Mouse (Mus musculus): ENCODE results near the gene Catip.
A peak's percentile ranks its signal among the peaks of the same experiment; 100 is the strongest.
"Not testable (repeated sequence)": the region's sequence is repeated elsewhere in the genome, so short reads cannot be mapped to it uniquely, and the experiment has no call there.

Catip gene

DNA sequence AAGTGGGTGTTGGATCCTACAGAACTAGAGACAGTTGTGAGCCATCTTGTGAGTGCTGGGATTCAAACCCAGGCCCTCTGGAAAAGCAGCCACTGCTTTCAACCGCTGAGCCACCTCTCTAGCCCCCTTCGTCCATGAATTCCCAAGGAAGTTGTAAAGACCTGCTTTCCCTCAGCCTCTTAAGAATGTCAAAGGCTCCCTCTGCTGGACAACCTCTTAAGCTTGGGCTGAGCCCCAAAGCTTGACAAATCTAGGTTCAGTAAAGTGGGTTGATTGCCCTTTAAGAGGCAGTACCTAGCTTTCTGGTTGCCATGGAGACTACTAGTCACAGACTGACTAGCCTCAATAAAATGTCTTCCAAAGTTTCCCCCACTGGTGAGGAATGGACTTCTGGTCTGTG, at the start of gene Catip:
Gene Catip (plus strand): TSS at position 297 of the 400 bp plus-strand sequence.
- DNase-seq = peak; percentile 85

DNA sequence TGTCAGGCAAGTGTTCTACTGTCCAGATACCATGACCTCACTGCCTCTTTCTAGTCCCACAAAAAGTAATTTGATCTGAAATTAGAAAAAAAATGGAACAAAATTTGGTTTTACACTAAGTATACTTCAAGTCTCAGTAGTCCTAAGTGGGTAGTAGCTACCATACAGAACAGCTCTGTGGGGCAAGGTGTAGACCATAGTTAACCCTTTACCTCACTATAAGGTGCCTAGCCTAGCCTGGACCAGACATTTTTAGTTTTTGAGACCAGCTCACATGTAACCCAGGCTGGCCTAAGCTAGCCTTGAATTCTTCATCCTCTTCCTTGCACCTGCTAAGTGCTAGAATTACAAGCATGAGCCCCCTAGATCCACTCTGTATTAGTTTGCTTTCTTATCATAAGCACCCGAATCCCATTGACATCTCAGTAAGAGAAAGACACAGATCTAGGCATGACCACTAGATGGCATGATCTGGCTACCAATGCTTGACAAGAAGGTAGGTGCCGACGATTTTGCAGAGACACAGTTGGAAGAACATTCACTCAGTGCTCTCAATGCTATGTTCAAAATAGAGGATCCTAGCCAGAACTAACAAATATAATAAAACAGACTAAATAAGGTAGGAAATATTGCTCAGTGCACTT, 48.7 kb upstream of the Catip start:
- DNase-seq = peak; percentile 87

DNA sequence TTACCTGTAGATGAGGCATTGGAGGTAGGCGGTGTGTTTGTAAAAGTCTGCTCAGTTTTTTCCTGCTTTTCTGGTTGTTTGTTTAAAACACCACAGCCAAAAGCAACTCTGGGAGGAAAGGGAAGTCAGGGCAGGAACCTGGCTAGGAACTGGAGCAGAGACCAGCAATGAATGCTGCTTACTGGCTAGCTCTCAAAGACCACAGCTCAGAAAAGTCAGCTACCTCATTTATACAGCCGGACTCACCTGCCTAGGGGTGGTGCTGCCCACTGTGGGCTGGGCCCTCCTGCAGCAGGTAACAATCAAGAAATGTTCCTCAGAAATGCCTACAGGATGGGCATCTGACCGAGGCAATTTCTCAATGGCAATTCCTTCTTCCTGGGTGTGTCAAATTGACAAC, 47.1 kb upstream of the Catip start:
- DNase-seq = no peak

DNA sequence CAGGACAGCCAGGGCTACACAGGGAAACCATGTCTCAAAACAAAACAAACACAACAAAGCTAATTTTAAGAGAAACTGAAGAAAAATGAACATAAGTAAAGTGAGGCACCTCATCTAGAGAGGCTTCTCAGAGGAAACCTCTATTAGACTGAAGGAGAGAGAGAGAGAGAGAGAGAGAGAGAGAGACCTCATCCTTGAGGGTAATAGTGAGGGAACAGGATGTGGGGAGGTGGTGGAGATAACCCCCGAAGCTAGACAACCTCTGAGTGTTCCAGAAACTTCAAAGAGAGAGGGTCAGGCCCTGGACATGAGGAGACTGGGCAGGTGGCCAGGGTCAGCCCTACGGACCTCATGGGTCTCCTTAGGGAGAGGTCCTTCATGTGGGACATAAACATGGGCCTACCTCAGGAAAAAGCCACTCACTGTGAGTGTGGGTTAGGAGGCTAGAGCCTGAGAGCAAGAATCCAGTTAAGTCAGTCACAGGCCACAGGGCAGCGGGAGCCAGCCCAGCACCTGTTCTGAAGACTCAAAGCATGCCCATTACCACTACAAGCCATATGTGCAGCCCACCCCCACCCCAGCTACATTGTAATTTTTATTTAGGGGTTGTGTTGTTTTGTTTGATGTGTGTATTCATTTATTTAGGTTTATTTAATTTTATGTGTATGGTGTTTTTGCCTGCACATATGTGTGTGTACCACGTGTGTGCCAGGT, 45.6 kb upstream of the Catip start:
- DNase-seq = no peak

DNA sequence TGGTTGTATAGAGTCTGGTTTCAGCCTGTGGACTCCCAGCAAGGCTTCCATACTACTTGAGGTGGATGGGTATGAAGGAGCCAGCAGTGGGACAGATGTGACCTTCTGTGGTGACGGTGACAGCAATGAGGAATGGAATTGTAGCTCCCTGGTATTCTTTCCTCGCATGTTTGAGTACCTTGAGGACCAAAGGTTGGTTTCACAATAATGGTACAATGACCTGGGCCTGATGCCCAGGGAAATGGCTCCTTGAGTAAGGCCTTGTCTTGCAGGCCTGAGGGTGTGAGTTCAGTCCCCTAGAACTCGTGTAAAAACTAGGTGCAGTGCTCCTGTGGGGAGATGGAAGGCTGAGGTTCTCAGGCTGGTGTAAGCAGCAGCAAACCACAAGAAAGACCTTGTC, 43.2 kb upstream of the Catip start:
- DNase-seq = no peak

DNA sequence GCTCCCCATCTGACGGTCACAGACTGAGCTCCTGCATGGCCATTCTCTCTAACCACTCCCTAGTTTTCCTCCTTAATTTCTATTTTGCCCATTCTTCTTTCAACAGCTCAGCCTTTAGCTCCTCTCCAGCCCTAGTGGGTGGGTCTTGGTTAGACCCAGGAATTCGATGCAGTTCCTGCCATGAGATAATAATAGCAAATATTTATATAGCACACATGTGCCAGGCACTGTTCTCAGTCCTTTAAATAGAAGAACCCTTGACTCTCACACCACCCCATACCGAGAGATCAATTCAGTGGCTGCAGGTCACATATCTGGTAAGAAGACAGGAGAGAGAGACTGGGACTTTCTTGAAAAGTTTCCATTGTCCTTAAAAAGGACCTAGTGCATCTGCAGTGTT, 40.5 kb upstream of the Catip start:
- no peak for DNase-seq

DNA sequence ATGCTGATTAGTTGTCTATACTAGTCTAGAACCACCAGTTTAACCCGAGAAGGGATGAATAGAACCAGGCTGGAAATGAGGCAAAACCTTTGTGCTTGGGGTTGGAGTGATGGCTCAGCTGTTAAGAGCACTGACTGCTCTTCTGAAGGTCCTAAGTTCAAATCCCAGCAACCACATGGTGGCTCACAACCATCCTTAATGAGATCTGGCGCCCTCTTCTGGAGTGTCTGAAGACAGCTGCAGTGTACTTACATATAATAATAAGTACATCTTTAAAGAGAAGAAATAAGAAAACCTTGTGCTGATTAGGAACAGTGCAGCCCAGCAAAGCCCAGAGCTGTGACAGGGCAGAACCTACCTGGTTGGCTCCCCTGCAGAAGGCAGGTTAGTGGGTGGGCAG, 35.0 kb upstream of the Catip start:
- DNase-seq = not testable (repeated sequence)

DNA sequence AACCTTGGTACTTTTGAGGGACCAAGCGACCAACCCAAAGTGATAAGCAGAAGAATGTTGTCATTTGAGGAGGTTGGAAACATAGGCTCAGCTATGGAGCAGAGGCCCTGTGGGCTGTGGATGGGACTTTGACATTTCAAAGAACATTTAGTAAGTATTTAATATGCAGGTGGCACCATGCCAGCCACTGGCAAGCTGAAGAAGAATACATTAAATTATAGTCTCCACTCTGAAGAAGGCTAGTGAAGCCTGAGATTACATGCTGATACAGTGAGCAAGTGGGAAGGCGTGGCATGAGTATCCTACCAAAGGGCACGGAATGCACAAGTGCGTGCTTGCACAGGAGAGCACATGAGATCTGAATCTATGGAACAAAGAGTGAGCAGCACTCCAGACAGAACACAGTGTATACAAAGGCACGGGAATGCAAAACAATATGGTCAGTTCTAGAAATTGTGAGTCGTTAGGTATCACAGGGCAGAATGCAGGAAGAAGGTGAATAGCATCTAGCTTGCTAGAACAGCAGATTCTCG, 31.9 kb upstream of the Catip start:
- peak; percentile 64 for DNase-seq

DNA sequence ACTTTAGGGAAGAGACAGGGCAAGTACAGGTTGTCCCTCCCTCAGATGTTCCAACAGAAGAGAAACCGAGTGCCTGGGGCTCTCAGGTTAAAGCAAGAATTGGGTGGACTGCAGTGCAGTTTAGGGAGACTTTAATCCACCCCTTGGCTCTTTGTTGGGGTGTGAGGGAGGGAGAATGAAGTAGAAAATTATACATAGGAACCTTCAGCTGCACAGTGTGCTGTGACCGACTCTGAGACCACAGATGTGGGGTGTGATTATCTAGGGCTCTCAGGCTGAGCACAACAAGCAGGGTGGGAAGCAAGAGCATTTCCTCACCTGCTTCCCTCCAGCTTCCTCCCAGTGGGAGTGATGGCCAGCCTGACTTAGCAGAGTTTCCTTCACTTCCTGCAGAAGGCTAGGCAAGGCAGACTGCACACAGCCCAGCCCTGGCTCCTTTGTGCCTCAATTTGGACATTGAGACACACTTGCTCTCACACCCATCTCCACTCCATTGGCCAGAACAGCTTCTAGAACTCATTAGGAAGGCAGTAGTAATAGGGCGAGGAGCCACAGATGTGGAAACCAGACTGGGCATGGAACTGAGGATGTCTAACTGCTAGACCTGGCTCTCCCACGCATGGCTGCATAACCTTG, 30.7 kb upstream of the Catip start:
- DNase-seq = peak; percentile 53

DNA sequence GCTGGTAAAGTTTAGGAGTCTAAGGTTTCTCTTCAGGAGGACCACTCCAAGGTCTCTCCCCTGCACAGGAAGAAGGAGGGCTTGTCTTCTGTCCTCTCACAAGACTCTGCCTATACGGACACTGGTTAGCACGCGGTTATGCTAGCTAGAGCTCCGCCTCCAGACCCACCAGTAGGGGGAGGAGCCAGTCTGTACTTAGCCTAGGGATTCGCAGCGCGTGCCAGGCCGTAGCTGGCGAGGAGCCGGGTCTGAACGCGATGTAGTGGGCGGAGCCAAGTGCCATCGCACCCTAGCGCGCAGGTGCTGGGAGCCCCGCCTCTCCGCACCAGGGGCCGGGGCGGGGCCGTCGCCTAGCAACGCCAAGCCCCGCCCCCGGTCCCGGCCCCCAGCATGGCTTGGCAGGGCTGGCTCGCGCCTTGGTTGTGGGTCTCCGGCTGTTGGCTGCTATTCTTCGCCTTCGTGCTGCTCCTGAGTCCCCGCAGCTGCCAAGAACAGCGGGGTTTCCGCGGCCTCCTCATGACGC, 29.6 kb upstream of the Catip start:
- DNase-seq = peak; percentile 99

DNA sequence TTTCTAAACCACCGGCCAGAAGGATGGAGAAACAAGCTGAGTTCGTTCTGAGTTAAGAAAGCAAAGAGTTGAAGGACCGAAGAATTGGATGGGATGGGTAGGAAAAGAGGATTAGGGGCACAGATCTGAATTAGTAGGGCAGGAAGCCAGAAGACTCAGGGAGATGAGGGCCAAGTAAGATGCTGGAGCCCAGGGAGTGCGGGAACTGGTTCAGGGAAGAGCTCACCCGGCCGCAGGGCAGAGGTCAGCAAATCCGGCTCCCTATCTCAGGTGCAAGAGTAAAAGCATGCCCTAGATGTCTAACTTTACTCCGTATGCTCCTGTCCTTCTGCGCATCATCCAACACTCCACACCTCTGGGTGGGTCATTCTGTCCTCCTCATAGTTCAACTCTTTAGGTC, 29.0 kb upstream of the Catip start:
- DNase-seq = no peak

DNA sequence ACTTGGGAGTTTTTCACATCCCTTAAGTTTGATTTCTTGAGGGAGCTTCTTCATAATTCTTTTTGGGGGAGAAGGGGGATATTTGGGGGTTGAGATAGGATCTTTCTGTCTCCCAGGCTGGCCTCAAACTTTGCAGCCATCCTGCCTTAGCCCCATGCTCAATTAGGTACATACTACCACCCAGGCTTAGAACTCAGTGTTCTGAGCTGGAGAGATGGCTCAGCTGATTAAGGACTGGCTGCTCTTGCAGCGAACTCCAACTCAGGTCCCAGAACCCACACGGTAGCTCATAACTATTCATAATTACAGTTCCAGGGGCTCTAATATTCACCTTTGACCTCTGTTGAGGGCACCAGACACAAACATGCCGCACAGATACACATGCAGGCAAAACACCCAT, 27.3 kb upstream of the Catip start:
- DNase-seq = no peak

DNA sequence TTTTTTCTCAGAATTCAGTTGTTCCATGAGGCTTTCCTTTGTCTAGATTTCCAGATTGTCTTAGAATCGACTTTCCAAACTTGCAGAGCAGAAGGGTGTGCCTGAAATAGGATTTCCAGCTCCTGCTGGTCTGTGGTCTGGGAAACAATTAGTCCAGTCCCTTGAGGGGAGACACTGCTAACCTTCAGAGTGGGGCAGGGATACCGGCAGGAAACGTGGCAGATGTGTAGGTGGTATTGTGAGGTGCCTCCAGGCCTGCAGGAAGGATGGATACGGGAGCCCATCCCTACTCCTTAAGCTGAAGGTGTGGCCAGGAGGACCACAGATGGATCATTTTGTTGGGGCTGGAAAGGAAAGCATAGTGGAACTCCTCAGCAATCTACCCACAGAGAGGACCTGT, 26.9 kb upstream of the Catip start:
- no peak for DNase-seq

DNA sequence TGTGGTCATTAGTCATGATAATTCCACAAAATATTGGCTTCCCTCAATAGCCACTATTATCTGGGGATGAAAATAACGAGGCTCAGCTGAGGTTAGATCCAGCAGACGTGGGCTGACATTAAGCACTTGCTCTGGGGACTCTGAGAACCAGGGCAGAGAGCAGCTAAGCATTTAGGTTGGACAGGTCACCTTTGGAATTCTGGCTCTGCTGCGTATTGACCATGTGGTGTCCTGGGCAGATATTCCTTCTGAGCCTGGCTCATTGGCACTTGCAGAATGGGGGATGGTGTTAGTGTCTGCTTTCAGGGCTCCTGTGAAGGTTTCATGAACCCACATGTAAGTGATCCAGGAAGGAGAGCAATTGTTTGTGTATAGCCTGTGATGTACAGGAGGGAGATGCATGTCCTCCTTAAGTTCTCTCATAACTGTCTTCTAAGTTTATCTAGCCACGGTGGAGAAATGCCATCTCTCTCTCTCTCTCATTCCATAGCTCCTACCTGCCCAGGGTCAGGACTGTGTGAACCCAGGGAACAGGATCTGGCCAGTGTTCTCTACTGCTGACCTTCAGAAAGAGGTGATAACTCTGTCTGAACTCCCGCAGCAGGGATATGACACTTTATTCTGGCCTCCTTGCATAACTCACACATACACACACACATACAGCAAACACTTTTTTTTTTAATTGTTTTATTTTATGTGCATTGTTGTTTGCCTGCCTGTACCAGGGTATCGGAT, 26.3 kb upstream of the Catip start:
- no peak for DNase-seq

DNA sequence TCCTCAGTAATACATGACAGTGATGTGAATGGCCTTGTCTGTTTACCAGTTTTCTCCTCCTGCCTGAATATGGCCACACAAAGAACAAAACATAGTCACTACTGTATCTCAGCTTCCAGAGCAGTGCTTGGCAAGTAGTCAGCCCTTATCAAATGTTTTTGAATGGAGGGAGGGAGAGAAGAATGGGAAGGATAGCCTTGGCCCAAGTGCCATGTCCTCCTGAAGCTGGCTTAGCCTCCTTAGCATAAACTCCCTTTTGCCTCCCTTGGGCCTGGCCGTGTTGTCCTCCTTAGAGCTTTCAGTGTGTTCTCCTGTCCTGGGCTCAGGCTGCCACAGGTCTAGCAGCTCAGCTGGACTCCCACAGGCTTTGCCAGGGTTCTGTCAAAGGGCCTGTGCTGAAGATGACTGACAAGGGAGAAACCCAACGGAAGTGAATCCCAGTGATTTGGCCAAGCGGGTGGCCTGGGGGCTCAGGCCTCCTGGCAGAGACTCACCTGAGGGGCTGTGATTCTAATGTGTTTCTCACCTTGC, 24.6 kb upstream of the Catip start:
- no peak for DNase-seq

DNA sequence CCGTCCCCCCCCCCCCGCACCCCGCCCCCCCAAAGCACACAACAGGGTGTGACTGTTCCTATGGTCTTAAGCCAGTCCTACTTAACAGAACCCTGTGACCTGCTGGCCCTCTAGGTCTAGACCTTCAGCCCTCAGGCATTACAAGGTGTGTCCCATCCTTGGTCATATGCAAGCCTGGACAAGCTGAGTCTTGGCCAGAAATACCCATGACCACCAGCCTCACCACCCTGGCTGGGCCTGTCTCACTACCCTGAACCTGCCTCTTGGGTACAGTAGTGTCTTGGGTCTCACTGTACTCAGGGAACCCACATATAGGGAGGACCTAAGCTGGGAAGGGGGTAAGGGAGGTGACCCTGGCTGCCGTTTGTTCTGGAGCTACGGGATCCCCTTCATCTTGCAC, 23.9 kb upstream of the Catip start:
- no peak for DNase-seq

DNA sequence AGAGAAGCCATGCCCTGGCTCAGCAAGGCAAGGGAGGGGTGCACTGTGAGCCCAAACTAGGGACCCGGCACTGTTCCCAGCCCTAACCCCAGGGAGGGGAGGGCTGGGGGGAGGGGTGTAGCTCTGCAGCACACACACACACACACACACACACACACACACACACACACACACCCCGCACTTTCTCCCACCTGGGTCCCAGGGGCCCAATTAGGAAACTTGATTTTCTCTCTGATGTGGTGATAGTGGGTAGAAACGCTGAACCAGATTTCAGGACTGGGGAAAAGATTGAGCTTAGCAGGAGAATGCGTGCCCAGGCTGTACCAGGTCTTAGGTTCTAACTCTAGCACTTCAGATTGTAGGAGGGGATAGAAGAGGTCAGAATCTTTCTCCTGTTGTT, 23.3 kb upstream of the Catip start:
- DNase-seq = no peak

DNA sequence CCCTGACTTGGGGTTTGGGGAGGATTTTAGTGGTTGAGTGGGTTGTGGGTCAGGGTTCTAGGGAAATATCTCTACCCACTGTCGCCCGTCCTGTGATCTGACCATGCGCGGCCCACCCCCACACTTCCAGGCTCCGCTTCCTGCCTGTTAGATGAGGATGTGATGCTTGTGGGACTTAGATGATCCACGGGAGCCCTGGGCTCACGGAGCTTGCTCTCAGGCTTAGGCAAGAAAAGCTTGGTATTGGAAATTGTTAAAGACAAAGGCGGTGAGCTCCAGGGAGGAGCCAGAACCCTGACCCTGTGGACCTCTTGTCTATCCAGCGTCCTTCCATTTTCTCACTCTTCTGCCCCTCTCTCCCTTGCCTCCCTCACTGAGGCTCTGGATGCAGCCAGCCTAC, 22.0 kb upstream of the Catip start:
- no peak for DNase-seq

DNA sequence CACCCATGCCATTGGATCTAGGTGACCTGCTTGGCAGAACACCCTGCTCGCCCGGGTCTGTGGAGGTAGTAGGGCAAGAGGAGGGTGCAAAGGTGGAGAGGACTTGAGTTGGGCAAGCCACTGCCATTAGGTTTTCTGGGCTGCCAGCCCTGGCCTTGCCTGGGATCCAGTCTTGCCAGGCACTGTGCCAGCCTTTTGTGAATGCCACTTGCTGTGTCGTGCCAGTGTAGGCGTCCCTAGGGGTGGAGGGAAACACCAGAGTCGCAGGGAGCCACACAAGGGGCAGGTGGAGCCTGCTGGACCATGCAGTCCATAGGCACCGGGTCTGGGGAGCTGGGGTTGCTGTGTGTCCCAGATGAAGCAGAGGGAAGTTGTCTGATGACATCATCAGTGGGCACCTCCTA, 21.5 kb upstream of the Catip start:
- DNase-seq = peak; percentile 73

DNA sequence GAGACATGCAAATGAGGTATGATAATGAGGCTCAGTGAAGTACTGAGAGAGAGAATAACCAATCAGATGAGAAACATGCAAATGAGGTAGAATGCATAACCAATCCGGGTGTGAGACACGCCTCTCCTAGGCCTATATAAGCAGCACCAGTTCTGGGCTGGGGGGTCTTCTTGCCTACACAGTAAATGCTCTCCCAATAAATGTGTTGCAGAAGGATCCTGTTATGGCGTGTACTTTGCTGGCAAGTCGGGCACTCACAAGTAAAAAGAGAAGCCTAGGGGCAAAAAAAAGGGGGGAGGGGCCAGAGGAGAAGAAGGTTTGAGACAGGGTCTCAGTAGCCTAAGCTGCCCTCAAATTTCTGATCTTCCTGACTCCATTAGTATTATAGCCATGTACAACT, 20.9 kb upstream of the Catip start:
- DNase-seq = not testable (repeated sequence)

DNA sequence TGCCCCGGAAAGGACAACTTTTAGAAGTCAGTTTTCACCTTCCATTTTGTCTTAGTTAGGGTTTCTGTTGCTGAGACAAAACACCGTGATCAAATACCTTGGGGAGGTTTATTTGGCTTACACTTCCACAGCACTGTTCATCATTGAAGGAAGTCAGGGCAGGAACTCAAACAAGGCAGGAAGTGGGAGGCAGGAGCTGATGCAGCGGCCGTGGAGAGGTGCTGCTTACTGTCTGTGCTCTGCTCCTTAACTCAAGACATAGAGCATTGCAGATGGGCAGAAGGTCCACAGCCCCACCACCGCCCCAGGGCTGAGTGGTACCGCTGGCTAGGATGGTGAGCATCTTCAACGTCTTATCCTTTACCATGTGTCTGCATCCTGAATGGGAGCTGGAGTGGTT, 20.0 kb upstream of the Catip start:
- no peak for DNase-seq

DNA sequence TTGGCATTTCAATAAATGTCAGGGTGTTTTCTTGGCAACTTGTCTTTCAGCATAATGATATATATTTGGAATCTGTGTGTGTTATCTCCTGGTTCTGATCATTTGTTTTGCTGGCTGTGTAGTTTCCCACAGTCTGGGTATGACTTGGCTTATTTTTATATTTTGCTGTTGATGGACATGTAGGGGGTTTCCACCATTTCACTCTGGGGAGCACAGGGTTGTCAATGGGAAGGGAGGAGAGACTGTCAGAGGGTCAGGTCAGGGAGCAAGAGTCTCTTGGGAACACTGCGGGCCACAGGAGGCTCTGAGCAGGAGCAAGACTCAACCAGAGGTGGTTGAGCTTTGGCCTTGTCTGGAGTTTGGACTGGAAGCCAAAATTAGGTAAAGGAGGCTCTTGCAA, 19.6 kb upstream of the Catip start:
- no peak for DNase-seq

DNA sequence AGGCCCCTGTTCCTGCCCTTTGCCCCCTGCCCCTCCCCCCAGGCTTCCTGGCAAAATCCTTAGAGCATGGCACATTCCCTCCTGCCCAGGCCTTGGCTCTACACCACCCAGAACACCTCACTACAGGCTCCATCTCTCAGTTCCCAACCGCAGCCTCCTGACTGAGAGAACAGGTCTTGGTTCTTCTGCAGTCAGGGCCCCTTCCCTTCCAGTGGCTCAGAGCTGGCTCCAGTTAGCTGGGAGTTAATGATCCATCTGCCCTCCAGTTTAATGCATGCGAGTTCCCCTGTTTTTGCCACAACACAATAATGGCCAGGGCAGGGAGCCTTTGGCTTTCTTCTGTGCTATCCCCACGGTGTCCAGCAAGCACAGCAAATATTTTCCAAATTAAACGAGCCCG, 18.7 kb upstream of the Catip start:
- peak; percentile 70 for DNase-seq
